Mouse (Mus musculus): ENCODE data around the gene Gmds.

- TF ChIP-seq POLR2A (IDR thresholded peaks at IDR 0.05; ENCODE audit: extremely low read depth, insufficient read depth, low read length): no peak
- TF ChIP-seq CTCF (IDR thresholded peaks at IDR 0.05; ENCODE audit: low read depth, low read length): no peak
These were observed 106.6 kb downstream of the Gmds start for GRCm38 (mm10) chr13:32231956-32232355.
